Mouse (Mus musculus): ENCODE measurements around the gene Snapc2.

Snapc2 gene

GRCm38 (mm10) chr8:4265160-4265914 lies 12.5 kb downstream of the Snapc2 start:
- no peak for DNase-seq (ENCODE audit: low read depth)

- peak; percentile 22 for DNase-seq (ENCODE audit: low read depth)
These were observed 14.7 kb downstream of the Snapc2 start for GRCm38 (mm10) chr8:4267627-4268026.

- DNase-seq (ENCODE audit: low read depth): no peak
These were observed 16.7 kb downstream of the Snapc2 start for GRCm38 (mm10) chr8:4269609-4270008.

- peak; percentile 96 for DNase-seq (ENCODE audit: low read depth)
These were observed 22.6 kb downstream of the Snapc2 start, which contains the start of gene Timm44 for GRCm38 (mm10) chr8:4275275-4276110. Gene Timm44, minus strand, starts transcription at chr8:4275913.

- no peak for DNase-seq (ENCODE audit: low read depth)
These were observed 23.2 kb downstream of the Snapc2 start for GRCm38 (mm10) chr8:4276111-4276465.

GRCm38 (mm10) chr8:4292738-4293137 lies 39.9 kb downstream of the Snapc2 start:
- no peak for DNase-seq (ENCODE audit: low read depth)

GRCm38 (mm10) chr8:4297822-4298221 lies 44.9 kb downstream of the Snapc2 start:
- DNase-seq (ENCODE audit: low read depth): no peak

GRCm38 (mm10) chr8:4304124-4304547 lies 51.3 kb downstream of the Snapc2 start:
- DNase-seq (ENCODE audit: low read depth): peak; percentile 33
